Mouse (Mus musculus): Measurements from ENCODE around the gene Ddx5.

- TF ChIP-seq CTCF (IDR thresholded peaks at IDR 0.05; ENCODE audit: low read depth), result no peak
- TF ChIP-seq EP300 (optimal IDR thresholded peaks at IDR 0.05), result no peak
Measured at GRCm38 (mm10) chr11:106777395-106777794, 11.6 kb downstream of the Ddx5 start.
